7 mouse cellular contexts compared by ENCODE assay signal in the genomic region with DNA sequence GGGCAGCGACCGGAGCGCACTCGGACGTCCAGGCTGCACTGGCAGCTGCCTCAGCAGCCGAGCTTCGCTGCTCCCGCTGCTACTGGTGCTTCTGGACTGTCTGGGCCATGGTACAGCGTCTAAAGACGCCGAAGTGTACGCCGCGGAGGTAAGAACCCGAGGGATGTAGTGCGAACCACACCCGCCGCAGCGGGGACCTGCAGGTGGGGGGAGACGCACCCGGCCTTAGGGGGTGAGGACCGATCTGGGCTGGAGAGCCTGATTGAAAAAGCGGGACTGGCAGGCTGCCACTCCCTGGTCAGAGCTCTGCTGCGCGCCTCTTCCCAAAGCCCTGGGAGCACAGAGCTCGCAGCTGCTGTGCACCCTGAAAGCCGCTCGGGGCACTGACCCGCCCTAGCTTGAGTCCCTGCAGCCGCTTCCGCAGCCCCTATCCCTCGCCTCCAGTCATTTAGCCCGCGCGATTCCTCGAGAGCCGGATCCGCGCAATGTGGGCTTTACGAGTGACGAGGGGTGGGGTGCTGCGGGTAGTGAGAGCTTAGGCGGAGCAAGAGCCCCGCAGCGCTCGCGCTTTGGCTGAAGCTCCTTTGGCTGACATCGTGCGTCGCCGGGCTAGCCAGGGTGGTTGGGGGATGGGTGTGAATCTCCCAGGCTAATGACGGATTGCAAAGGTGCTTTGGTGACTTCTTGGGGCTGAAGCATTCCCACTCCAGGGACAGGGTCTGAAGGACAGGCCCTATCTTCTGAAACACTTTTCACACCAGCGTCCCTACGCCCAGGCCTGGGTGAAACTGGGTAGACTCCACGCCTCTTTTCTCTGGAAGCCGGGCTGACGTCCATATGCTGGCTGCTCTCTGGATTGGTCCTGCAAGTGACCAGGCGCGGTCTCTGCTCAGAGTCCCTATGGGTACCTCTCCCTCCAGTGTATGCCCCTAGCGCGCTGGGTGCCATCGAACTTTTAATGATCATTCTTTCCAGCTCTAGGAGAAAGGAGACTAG. TPM values are rescaled to one million over a fixed set of nuclear protein-coding genes. Genes with fewer than 3 reads are reported as not detected.
DNase-seq lines count a peak whose midpoint lies in the region; ATAC-seq and TF ChIP-seq lines count a peak whose summit lies in the region.

No protein-coding gene starts in this region.

- peak; percentile 35 for ATAC-seq in heart, embryonic 12.5 days (ENCODE audit: insufficient number of reproducible peaks, low FRiP score)
- peak; percentile 18; the same call in 1 of the 2 replicates for ATAC-seq in megakaryocyte-erythroid progenitor cell, adult 5-6 weeks (replicated peaks; ENCODE audit: low FRiP score, low TSS enrichment, poor library complexity, severe bottlenecking)
- peak; percentile 28 for ATAC-seq in stomach, postnatal 0 days (ENCODE audit: low FRiP score, low TSS enrichment)

- peak overlapping the region; percentile 99 for H3K9ac ChIP-seq in heart, embryonic 12.5 days
- peak overlapping the region; percentile 82 for H3K9ac ChIP-seq in stomach, postnatal 0 days (ENCODE audit: low read length)

- no peaks in the 10 kb centered on the region for H3K27me3 ChIP-seq in heart, embryonic 12.5 days (replicated peaks)
- no peaks in the 10 kb centered on the region for H3K27me3 ChIP-seq in stomach, postnatal 0 days (ENCODE audit: control insufficient read depth, insufficient read depth, low read length)

- WGBS in heart, embryonic 12.5 days, result 2% methylated on average over 62 of the region's 62 CpGs
- 4% methylated on average over 59 of the region's 62 CpGs for WGBS in stomach, postnatal 0 days

- peak; percentile 69 for DNase-seq in ES-CJ7 (ENCODE audit: low read depth, low spot score)
- DNase-seq in R1 (ENCODE audit: low read depth, low spot score), result peak; percentile 77
- peak; percentile 78 for DNase-seq in embryo, embryonic 10.5 days (ENCODE audit: low spot score)
- peak; percentile 72 for DNase-seq in kidney, postnatal 10 days
- peak; percentile 75 for DNase-seq in stomach, postnatal 0 days (ENCODE audit: low spot score)

- H3K4me1 ChIP-seq in heart, embryonic 12.5 days (replicated peaks), result peaks cover 71% of the 10 kb centered on the region
- H3K4me1 ChIP-seq in stomach, postnatal 0 days (replicated peaks; ENCODE audit: control insufficient read depth, insufficient read depth), result 0 out of 2 replicates have a peak, but pooled peaks cover 3% of the 10 kb centered on the region

- peaks cover 10% of the 10 kb centered on the region; the same call in 1 of the 2 replicates for H3K36me3 ChIP-seq in heart, embryonic 12.5 days
- no peaks in the 10 kb centered on the region for H3K36me3 ChIP-seq in stomach, postnatal 0 days (ENCODE audit: control insufficient read depth, insufficient read depth, low read length)

- H3K4me2 ChIP-seq in heart, embryonic 12.5 days, result peak overlapping the region; percentile 83
- H3K4me2 ChIP-seq in stomach, postnatal 0 days (replicated peaks; ENCODE audit: low read depth), result peak overlapping the region; percentile 91

- peak overlapping the region; percentile 86 for H3K4me3 ChIP-seq in heart, embryonic 12.5 days
- peak overlapping the region; percentile 85 for H3K4me3 ChIP-seq in stomach, postnatal 0 days (ENCODE audit: low read depth, low read length)

- no peak; the same call in 1 of the 2 replicates for TF ChIP-seq CTCF in stomach, postnatal 0 days (IDR thresholded peaks at IDR 0.05; ENCODE audit: low read depth)

- H3K9me3 ChIP-seq in heart, embryonic 12.5 days (replicated peaks), result no peaks in the 10 kb centered on the region
- no peaks in the 10 kb centered on the region for H3K9me3 ChIP-seq in stomach, postnatal 0 days (ENCODE audit: control insufficient read depth, low read length)

- TF ChIP-seq EP300 in stomach, postnatal 0 days (optimal IDR thresholded peaks at IDR 0.05), result no peak

- peak overlapping the region; percentile 89 for H3K27ac ChIP-seq in heart, embryonic 12.5 days (ENCODE audit: poor library complexity, severe bottlenecking)
- H3K27ac ChIP-seq in stomach, postnatal 0 days (replicated peaks), result peak overlapping the region; percentile 90

RNA-seq across cellular contexts. Expression of gene Mmp15, which starts 1.1 kb away (rescaled TPM):
- 86.0 and 86.6 TPM in 2 replicates for polyA plus RNA-seq in heart, embryonic 12.5 days (2016; fragmentation: Nextera tagmentation; extraction: Ambion mirVana)
- 0.20 TPM in 1 of 2 replicates, not detected in the other for total RNA-seq in megakaryocyte-erythroid progenitor cell, adult 5-6 weeks (2014; fragmentation: Nextera tagmentation)
- 0.11 and 0.28 TPM in 2 replicates for total RNA-seq in megakaryocyte-erythroid progenitor cell, adult 5-6 weeks (2017)
- polyA plus RNA-seq in stomach, postnatal 0 days (2015; fragmentation: Nextera tagmentation; extraction: Ambion mirVana), result 19.0 and 21.7 TPM in 2 replicates

RNA-seq across cellular contexts. Expression of gene Usb1, which starts 21.1 kb away (rescaled TPM):
- polyA plus RNA-seq in heart, embryonic 12.5 days (2016; fragmentation: Nextera tagmentation; extraction: Ambion mirVana), result 25.5 and 26.5 TPM in 2 replicates
- 12.3 and 16.9 TPM in 2 replicates for total RNA-seq in megakaryocyte-erythroid progenitor cell, adult 5-6 weeks (2014; fragmentation: Nextera tagmentation)
- total RNA-seq in megakaryocyte-erythroid progenitor cell, adult 5-6 weeks (2017), result 5.1 and 9.4 TPM in 2 replicates
- 21.5 and 24.6 TPM in 2 replicates for polyA plus RNA-seq in stomach, postnatal 0 days (2015; fragmentation: Nextera tagmentation; extraction: Ambion mirVana)

RNA-seq across cellular contexts. Expression of gene Zfp319, which starts 21.4 kb away (rescaled TPM):
- 8.6 and 9.6 TPM in 2 replicates for polyA plus RNA-seq in heart, embryonic 12.5 days (2016; fragmentation: Nextera tagmentation; extraction: Ambion mirVana)
- total RNA-seq in megakaryocyte-erythroid progenitor cell, adult 5-6 weeks (2014; fragmentation: Nextera tagmentation), result 1.7 and 4.3 TPM in 2 replicates
- 1.0 and 1.8 TPM in 2 replicates for total RNA-seq in megakaryocyte-erythroid progenitor cell, adult 5-6 weeks (2017)
- polyA plus RNA-seq in stomach, postnatal 0 days (2015; fragmentation: Nextera tagmentation; extraction: Ambion mirVana), result 2.5 TPM in 2 replicates

RNA-seq across cellular contexts. Expression of gene Tepp, which starts 42.8 kb away (rescaled TPM):
- 0.53 TPM in 1 of 2 replicates, not detected in the other for polyA plus RNA-seq in heart, embryonic 12.5 days (2016; fragmentation: Nextera tagmentation; extraction: Ambion mirVana)
- not detected in 2 replicates for total RNA-seq in megakaryocyte-erythroid progenitor cell, adult 5-6 weeks (2014; fragmentation: Nextera tagmentation)
- not detected in 2 replicates for total RNA-seq in megakaryocyte-erythroid progenitor cell, adult 5-6 weeks (2017)
- 0.19 TPM in 1 of 2 replicates, not detected in the other for polyA plus RNA-seq in stomach, postnatal 0 days (2015; fragmentation: Nextera tagmentation; extraction: Ambion mirVana)

RNA-seq across cellular contexts. Expression of gene Cngb1, which starts 46.8 kb away (rescaled TPM):
- polyA plus RNA-seq in heart, embryonic 12.5 days (2016; fragmentation: Nextera tagmentation; extraction: Ambion mirVana), result 0.26 and 1.0 TPM in 2 replicates
- total RNA-seq in megakaryocyte-erythroid progenitor cell, adult 5-6 weeks (2014; fragmentation: Nextera tagmentation), result 0.47 and 0.72 TPM in 2 replicates
- 0.19 and 11.8 TPM in 2 replicates for total RNA-seq in megakaryocyte-erythroid progenitor cell, adult 5-6 weeks (2017)
- 0.69 and 1.1 TPM in 2 replicates for polyA plus RNA-seq in stomach, postnatal 0 days (2015; fragmentation: Nextera tagmentation; extraction: Ambion mirVana)

Comparison
In these comparisons a context has a peak if more than half of its experiments do, and no peak if none do; other contexts are left out.
1. Peak in every context shown above with its lines: DNase-seq, ATAC-seq, H3K4me3 ChIP-seq and H3K27ac ChIP-seq.